Mouse (Mus musculus) ES-E14 (cell line): ENCODE measurements around the gene Tnni3. TPM values are rescaled to one million over a fixed set of nuclear protein-coding genes. Genes with fewer than 3 reads are reported as not detected.

Experiments
- DNase-seq: peaks from one replicate; pipeline ENCODE4 v3.0.0-alpha.2; 2013; ENCODE audit warnings: low read depth, low spot score
- H3K27ac ChIP-seq: 2 replicates; pipeline ENCODE4 v1.5.1; 2012; ENCODE audit warnings: low read depth, mild to moderate bottlenecking, low read length, moderate library complexity, mixed read lengths; ENCODE audit not compliant: poor library complexity, insufficient read depth, severe bottlenecking
- H3K36me3 ChIP-seq: 2 replicates; pipeline ENCODE4 v1.6.1; 2012; ENCODE audit warnings: mild to moderate bottlenecking, low read length, moderate library complexity, mixed read lengths; ENCODE audit not compliant: control insufficient read depth, poor library complexity, insufficient read depth, severe bottlenecking
- H3K4me1 ChIP-seq, 2 experiments: fragments of 150-350 bp in 1 of 2; sonication (generic) in 1 of 2; 2 replicates each; pipeline ENCODE4 v1.6.1; 2012; ENCODE audit warnings: low read length in 2 of 2, mild to moderate bottlenecking in 1 of 2, mixed read lengths in 1 of 2; ENCODE audit not compliant: control insufficient read depth in 2 of 2, insufficient read depth in 2 of 2, poor library complexity in 1 of 2
- H3K4me3 ChIP-seq, 2 experiments: fragments of 150-350 bp in 1 of 2; sonication (generic) in 1 of 2; 2 replicates each; pipeline ENCODE4 v1.5.1; 2012; ENCODE audit warnings: low read length in 2 of 2, low read depth in 1 of 2, mild to moderate bottlenecking in 1 of 2, mixed read lengths in 1 of 2; ENCODE audit not compliant: insufficient read depth in 1 of 2, poor library complexity in 1 of 2, severe bottlenecking in 1 of 2
- H3K9ac ChIP-seq: 2 replicates; pipeline ENCODE4 v1.6.1; 2012; ENCODE audit warnings: low read depth, mild to moderate bottlenecking, low read length, mixed read lengths; ENCODE audit not compliant: poor library complexity, insufficient read depth, severe bottlenecking
- H3K9me3 ChIP-seq: fragments of 150-350 bp; sonication (generic); 2 replicates; pipeline ENCODE4 v1.6.1; 2012; ENCODE audit warnings: low read depth, mild to moderate bottlenecking, low read length; ENCODE audit not compliant: control insufficient read depth, insufficient read depth
- CHD2 ChIP-seq: IDR thresholded peaks from 2 replicates; pipeline ENCODE4 v1.6.1; 2014; ENCODE audit warnings: mild to moderate bottlenecking, low read depth, low read length, inconsistent platforms
- HCFC1 ChIP-seq: IDR thresholded peaks from 2 replicates; pipeline ENCODE4 v1.6.1; 2012; ENCODE audit warnings: low read length, inconsistent platforms, borderline replicate concordance; ENCODE audit not compliant: insufficient read depth
- MAFK ChIP-seq: IDR thresholded peaks from 2 replicates; pipeline ENCODE4 v1.6.1; 2014; ENCODE audit warnings: mild to moderate bottlenecking, low read depth, low read length, inconsistent platforms; ENCODE audit not compliant: insufficient read depth
- ZC3H11A ChIP-seq: IDR thresholded peaks from 2 replicates; pipeline ENCODE4 v1.6.1; 2012; ENCODE audit warnings: low read depth, mild to moderate bottlenecking, inconsistent platforms, low read length, borderline replicate concordance
- ZNF384 ChIP-seq: IDR thresholded peaks from 2 replicates; pipeline ENCODE4 v1.6.1; 2012; ENCODE audit warnings: low read depth, low read length, inconsistent platforms
- in situ Hi-C, 2 experiments: fragments of 600-800 bp; cut with MboI; formaldehyde crosslinking; loops; one replicate each; pipeline ENCODE4 v1.15.1; 2025; ENCODE audit warnings: low sequenced_read_pairs in 2 of 2, inconsistent platforms in 1 of 2; ENCODE audit not compliant: unreplicated experiment in 2 of 2
- total RNA-seq: library from RNA; depleted of rRNA; stranded (reverse); fragments of 300-350 nt; gene quantifications from 2 replicates; pipeline ENCODE4 v1.2.3, GENCODE M21; 2012

The Tnni3 gene
- total RNA-seq, 1 experiment, result 7.8 TPM

GRCm38 (mm10) chr7:4503858-4504257, 20.2 kb downstream of the Tnni3 start:
- Histone ChIP-seq H3K4me3 (no peak overlapping the region), H3K36me3 (no peaks in the 10 kb centered on the region), H3K9ac (no peak overlapping the region), H3K4me1 (peaks cover 0 to 7% of the 10 kb centered on the region in 2 experiments; a peak in 3 of 4 replicates), H3K9me3 (no peaks in the 10 kb centered on the region), H3K27ac (no peak overlapping the region)
- TF ChIP-seq CHD2 (no peak), ZC3H11A (no peak), ZNF384 (no peak), MAFK (no peak), HCFC1 (no peak)
- no peak for DNase-seq
- in situ Hi-C loops, result no loop called here

- in situ Hi-C loops, result no loop called here
- TF ChIP-seq HCFC1 (no peak), ZC3H11A (no peak), ZNF384 (no peak), CHD2 (no peak), MAFK (no peak)
- H3K4me1 ChIP-seq, result no peaks in the 10 kb centered on the region; a peak in 3 of 4 replicates
- DNase-seq, result no peak
- no peak overlapping the region for H3K27ac ChIP-seq
- no peaks in the 10 kb centered on the region for H3K9me3 ChIP-seq
- H3K36me3 ChIP-seq, result no peaks in the 10 kb centered on the region
- H3K4me3 ChIP-seq, result no peak overlapping the region
- no peak overlapping the region for H3K9ac ChIP-seq
Measured at GRCm38 (mm10) chr7:4503100-4503499, 20.9 kb downstream of the Tnni3 start.

- no peak overlapping the region for H3K27ac ChIP-seq
Measured at GRCm38 (mm10) chr7:4502421-4503090, 21.5 kb downstream of the Tnni3 start.

GRCm38 (mm10) chr7:4501558-4502397, 22.3 kb downstream of the Tnni3 start, which contains the start of gene Ppp1r12c:
Ppp1r12c (minus strand) TSS chr7:4501680.
- peak within 1 kb of the TSS; percentile 56; the same call in 1 of the 2 replicates for H3K27ac ChIP-seq
- in situ Hi-C loops, result no loop called here
- H3K9me3 ChIP-seq, result no peaks in the 10 kb centered on the region
- peaks cover under 1% of the 10 kb centered on the region; the same call in 1 of the 2 replicates for H3K36me3 ChIP-seq
- H3K4me3 ChIP-seq, result peak within 1 kb of the TSS; percentile 92
- DNase-seq, result peak; percentile 82
- no peaks in the 10 kb centered on the region; a peak in 1 of 4 replicates for H3K4me1 ChIP-seq
- TF ChIP-seq ZC3H11A (peak; percentile 69), MAFK (no peak), HCFC1 (peak; percentile 92), ZNF384 (no peak)
- peak within 1 kb of the TSS; percentile 88 for H3K9ac ChIP-seq

More at GRCm38 (mm10) chr7:4502421-4503090, 21.5 kb downstream of the Tnni3 start:
- Histone ChIP-seq H3K4me3 (peak overlapping the region; percentile 92), H3K4me1 (no peaks in the 10 kb centered on the region; a peak in 2 of 4 replicates), H3K9me3 (no peaks in the 10 kb centered on the region), H3K36me3 (no peaks in the 10 kb centered on the region; the same call in 1 of the 2 replicates), H3K9ac (peak overlapping the region; percentile 53; the same call in 1 of the 2 replicates)
- in situ Hi-C loops, result no loop called here
- TF ChIP-seq HCFC1 (peak; percentile 76; the same call in 1 of the 2 replicates), ZC3H11A (no peak)
- no peak for DNase-seq
